Mouse (Mus musculus): ENCODE measurements around the gene Hist1h3a.

DNA sequence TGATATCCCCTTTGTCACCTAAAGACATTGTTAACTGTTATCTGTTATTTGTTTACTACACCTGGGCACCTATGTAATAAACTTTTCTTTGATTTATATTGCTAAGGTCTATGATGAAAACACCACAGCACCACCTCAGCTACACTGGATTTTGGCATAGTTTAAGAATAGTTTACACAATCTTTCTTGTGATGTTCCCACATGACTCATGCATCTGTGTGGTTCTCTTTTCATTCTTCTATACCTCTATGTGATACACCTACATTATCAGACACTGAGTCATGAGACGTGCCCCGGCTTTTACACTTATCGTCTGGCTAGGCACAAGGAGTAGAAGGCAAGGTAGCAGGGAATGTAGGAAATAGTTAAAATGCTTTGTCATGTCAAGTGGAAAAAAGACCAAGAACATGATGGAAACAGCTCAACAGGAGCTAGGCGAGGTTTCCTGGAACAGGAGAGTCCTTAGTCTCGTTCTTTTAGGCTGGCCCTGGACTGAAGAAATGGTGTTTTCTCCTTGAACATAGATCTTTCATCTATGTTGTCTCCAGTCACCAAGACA lies 12.5 kb downstream of the Hist1h3a start:
- TF ChIP-seq CTCF (conservative IDR thresholded peaks at IDR 0.05; ENCODE audit: low read length): no peak
- TF ChIP-seq POU5F1 (IDR thresholded peaks at IDR 0.05; ENCODE audit: borderline replicate concordance, low read length): no peak
- no peak for TF ChIP-seq NANOG (IDR thresholded peaks at IDR 0.05; ENCODE audit: borderline replicate concordance, low read length)

All from E14TG2a.4 (cell line).